Mouse (Mus musculus): ENCODE measurements at regions not wholly inside any gene's neighbourhood (a gene's known extent, or its start where the extent isn't known, plus 50 kb on each side); places are given as distances from the start of the nearest gene placed in this dataset.

DNA sequence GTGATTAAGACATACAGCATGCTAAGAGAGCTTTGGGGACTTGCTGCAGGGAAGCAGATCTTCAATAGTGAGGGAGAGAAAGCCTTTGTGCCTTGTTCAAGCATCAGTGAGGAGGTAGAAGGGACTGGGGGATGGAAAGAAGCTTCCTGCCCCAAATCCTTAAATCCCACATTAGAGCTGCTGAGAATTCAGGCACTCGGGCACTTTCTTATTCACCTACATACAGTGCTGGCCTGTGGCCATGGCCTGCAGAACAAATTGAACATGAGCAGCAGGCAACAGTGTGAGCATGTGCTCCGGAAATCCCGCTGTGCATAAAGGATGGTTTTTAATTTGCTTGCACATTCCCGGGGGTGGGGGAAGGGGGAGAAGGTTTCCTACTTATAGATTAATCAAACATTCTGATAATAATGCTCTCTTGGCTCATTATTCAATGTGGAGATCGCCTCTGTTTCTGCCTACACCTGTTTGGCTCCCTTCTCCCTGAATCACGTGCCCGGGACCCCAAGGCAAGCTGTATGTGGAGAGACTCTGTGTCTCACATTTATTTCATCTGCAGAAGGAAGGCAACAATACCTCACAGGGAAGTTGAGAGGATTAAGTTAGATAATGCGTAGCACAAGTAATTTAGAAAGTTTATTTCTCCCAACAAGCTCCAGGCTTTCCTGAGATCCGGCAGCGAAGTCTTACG lies 60.3 kb upstream of the Vamp9 start:
- TF ChIP-seq POLR2A (IDR thresholded peaks at IDR 0.05; ENCODE audit: control insufficient read depth, extremely low read depth, insufficient read depth, low read length, poor library complexity) (no peak), CTCF (IDR thresholded peaks at IDR 0.05; ENCODE audit: borderline replicate concordance, control insufficient read depth, extremely low read depth, insufficient read depth, low read length, poor library complexity) (no peak)
- Histone ChIP-seq H3K27ac (ENCODE audit: control insufficient read depth, insufficient read depth, low read length) (no peak overlapping the region), H3K4me3 (ENCODE audit: control insufficient read depth, insufficient read depth, low read length) (no peak overlapping the region), H3K36me3 (ENCODE audit: control insufficient read depth, insufficient read depth, low read length) (no peaks in the 10 kb centered on the region), H3K27me3 (ENCODE audit: control insufficient read depth, insufficient read depth, low read length) (no peaks in the 10 kb centered on the region), H3K4me1 (replicated peaks; ENCODE audit: control insufficient read depth, insufficient read depth, low read length) (0 out of 2 replicates have a peak, but pooled peaks cover 6% of the 10 kb centered on the region)
- 97% methylated on average over 11 of the region's 11 CpGs for WGBS
- no peak for DNase-seq

DNA sequence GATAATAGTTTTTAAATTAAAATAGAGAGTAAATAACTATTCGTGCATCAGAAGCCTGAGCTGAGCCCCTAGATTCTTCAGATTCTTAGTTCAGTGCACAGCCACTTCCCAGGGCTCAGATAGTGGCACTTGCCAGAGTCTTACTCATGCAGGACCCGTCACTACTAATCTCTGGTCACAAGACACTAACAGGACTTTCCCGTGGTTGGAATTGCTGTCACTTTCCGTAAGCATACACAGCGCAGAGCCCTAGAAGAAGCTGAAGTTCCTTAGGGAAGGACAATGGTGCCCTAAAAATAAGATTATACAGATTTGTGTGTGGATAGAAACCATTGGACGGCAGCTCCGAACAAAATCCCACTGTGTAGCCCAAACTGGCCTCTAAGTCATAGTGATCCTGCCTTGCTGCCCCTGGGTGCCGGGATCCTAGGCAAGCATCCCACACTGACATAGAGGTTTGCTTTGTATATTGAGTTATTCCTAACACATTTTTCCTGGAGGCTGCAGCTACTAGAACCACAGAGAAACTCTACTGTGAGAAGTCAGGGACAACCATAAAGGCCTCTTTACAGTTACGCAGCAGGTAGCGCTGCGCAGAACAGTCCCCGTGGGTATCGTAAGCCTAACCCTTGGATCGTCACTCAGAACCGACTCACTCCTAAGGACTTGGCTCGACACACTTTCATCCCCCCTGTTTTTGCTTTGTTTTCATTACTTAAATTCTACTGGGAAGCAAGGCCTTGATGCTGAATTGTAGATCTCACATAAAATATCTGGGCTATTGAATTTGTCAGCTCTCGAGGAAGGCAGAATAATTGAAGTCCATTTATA lies 57.7 kb upstream of the Vamp9 start:
- TF ChIP-seq POLR2A (IDR thresholded peaks at IDR 0.05; ENCODE audit: control insufficient read depth, extremely low read depth, insufficient read depth, low read length, poor library complexity) (no peak), CTCF (IDR thresholded peaks at IDR 0.05; ENCODE audit: borderline replicate concordance, control insufficient read depth, extremely low read depth, insufficient read depth, low read length, poor library complexity) (no peak)
- H3K4me1 ChIP-seq (replicated peaks; ENCODE audit: control insufficient read depth, insufficient read depth, low read length), result 0 out of 2 replicates have a peak, but pooled peaks cover 6% of the 10 kb centered on the region
- no peak overlapping the region for H3K4me3 ChIP-seq (ENCODE audit: control insufficient read depth, insufficient read depth, low read length)
- H3K36me3 ChIP-seq (ENCODE audit: control insufficient read depth, insufficient read depth, low read length), result no peaks in the 10 kb centered on the region
- 90% methylated on average over 17 of the region's 17 CpGs for WGBS
- no peaks in the 10 kb centered on the region for H3K27me3 ChIP-seq (ENCODE audit: control insufficient read depth, insufficient read depth, low read length)
- no peak overlapping the region for H3K27ac ChIP-seq (ENCODE audit: control insufficient read depth, insufficient read depth, low read length)
- no peak for DNase-seq

DNA sequence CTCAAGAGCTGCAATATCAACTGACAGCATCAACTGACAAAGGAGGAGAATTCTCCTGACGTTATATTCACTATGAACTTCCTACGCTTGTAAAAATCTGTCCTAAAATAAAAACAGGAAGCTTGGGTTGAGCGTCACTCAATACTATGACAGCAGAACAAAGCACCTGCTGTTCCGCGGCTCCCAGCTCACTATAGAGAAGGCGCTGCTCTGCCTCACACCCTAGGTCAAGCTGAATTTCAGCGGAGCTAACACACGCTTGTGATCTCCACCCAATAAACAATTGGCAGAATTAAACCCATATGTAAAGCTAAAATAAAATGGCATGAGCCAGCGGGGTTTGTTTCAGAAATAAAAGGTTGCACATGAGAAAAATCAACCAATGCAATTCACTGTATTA lies 57.1 kb upstream of the Vamp9 start:
- Histone ChIP-seq H3K36me3 (ENCODE audit: control insufficient read depth, insufficient read depth, low read length) (no peaks in the 10 kb centered on the region), H3K4me1 (replicated peaks; ENCODE audit: control insufficient read depth, insufficient read depth, low read length) (0 out of 2 replicates have a peak, but pooled peaks cover 6% of the 10 kb centered on the region), H3K27me3 (ENCODE audit: control insufficient read depth, insufficient read depth, low read length) (no peaks in the 10 kb centered on the region), H3K4me3 (ENCODE audit: control insufficient read depth, insufficient read depth, low read length) (no peak overlapping the region), H3K27ac (ENCODE audit: control insufficient read depth, insufficient read depth, low read length) (no peak overlapping the region)
- WGBS, result 21% methylated on average over 9 of the region's 9 CpGs
- TF ChIP-seq CTCF (IDR thresholded peaks at IDR 0.05; ENCODE audit: borderline replicate concordance, control insufficient read depth, extremely low read depth, insufficient read depth, low read length, poor library complexity) (no peak), POLR2A (IDR thresholded peaks at IDR 0.05; ENCODE audit: control insufficient read depth, extremely low read depth, insufficient read depth, low read length, poor library complexity) (no peak)
- DNase-seq, result no peak

DNA sequence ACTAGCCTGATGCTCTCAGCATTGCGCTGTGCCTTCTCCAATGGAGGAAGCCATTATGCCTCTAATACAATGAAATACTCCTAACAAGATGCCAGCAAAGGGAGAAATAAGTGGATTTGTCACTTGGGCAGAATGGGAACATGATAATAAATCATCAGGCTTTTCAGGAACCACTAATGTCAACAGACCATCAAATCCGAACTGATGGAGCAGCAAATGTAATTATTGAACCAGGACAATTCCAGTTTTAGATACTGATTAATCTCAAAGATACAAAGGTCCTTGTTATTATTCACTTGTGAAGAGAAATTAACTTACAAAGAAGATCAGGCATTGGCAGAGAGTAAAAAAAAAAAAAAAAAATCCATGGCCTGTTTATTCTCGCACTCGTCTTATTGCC lies 53.7 kb upstream of the Vamp9 start:
- DNase-seq, result no peak
- Histone ChIP-seq H3K4me1 (replicated peaks; ENCODE audit: control insufficient read depth, insufficient read depth, low read length) (peaks cover 16% of the 10 kb centered on the region), H3K27ac (ENCODE audit: control insufficient read depth, insufficient read depth, low read length) (no peak overlapping the region), H3K27me3 (ENCODE audit: control insufficient read depth, insufficient read depth, low read length) (no peaks in the 10 kb centered on the region), H3K36me3 (ENCODE audit: control insufficient read depth, insufficient read depth, low read length) (no peaks in the 10 kb centered on the region), H3K4me3 (ENCODE audit: control insufficient read depth, insufficient read depth, low read length) (no peak overlapping the region)
- 94% methylated on average over 4 of the region's 4 CpGs for WGBS
- TF ChIP-seq CTCF (IDR thresholded peaks at IDR 0.05; ENCODE audit: borderline replicate concordance, control insufficient read depth, extremely low read depth, insufficient read depth, low read length, poor library complexity), result no peak
- TF ChIP-seq POLR2A (IDR thresholded peaks at IDR 0.05; ENCODE audit: control insufficient read depth, extremely low read depth, insufficient read depth, low read length, poor library complexity), result no peak

All from thymus, adult 2 months (tissue).